In genomic region chr1:52718068-52718748, GRCm38 (mm10) we compare ENCODE assay signal across 12 mouse cellular contexts. TPM values are rescaled to one million over a fixed set of nuclear protein-coding genes. Genes with fewer than 3 reads are reported as not detected.
DNase-seq lines count a peak whose midpoint lies in the region; ATAC-seq lines count a peak whose summit lies in the region.
"Had no signal": no experiment of that assay in that cellular context is flagged by ENCODE, and none has a peak within 500 bp of the region (broad histone marks: within the 10 kb centered on the region; RNA-seq: fewer than 3 reads in every experiment).

No protein-coding gene starts in this region.

- no peak overlapping the region for H3K27ac ChIP-seq in hindbrain, embryonic 16.5 days (ENCODE audit: low read depth, low read length)
- no peak overlapping the region for H3K27ac ChIP-seq in hindbrain, embryonic 12.5 days
- H3K27ac ChIP-seq in forebrain, embryonic 16.5 days (ENCODE audit: low read length): no peak overlapping the region
- H3K27ac ChIP-seq in midbrain, embryonic 15.5 days: peak overlapping the region; percentile 36

- H3K27me3 ChIP-seq in hindbrain, embryonic 16.5 days (replicated peaks; ENCODE audit: control insufficient read depth, insufficient read depth, low read length): no peaks in the 10 kb centered on the region
- H3K27me3 ChIP-seq in hindbrain, embryonic 12.5 days: no peaks in the 10 kb centered on the region
- no peaks in the 10 kb centered on the region for H3K27me3 ChIP-seq in forebrain, embryonic 16.5 days (replicated peaks; ENCODE audit: control insufficient read depth, insufficient read depth, low read length)
- H3K27me3 ChIP-seq in midbrain, embryonic 15.5 days (replicated peaks): no peaks in the 10 kb centered on the region

- WGBS in hindbrain, embryonic 16.5 days: 54% methylated on average over 3 of the region's 3 CpGs
- 60% methylated on average over 3 of the region's 3 CpGs for WGBS in hindbrain, embryonic 12.5 days
- WGBS in forebrain, embryonic 16.5 days: 57% methylated on average over 3 of the region's 3 CpGs
- 44% methylated on average over 3 of the region's 3 CpGs for WGBS in midbrain, embryonic 15.5 days

- DNase-seq in embryo, embryonic 10.5 days (ENCODE audit: low spot score): peak; percentile 25
- no peak for DNase-seq in embryo, embryonic 10 days (ENCODE audit: low spot score)
- DNase-seq in urinary bladder, postnatal 10 days (ENCODE audit: low spot score): no peak
- no peak for DNase-seq in left cerebral cortex, adult 18-20 months (ENCODE audit: low spot score in 2 of 2)
- DNase-seq: cerebellum, adult 9-10 months; gastrocnemius, postnatal 14 days; kidney, postnatal 14 days had no signal

- peaks cover 12% of the 10 kb centered on the region for H3K4me1 ChIP-seq in hindbrain, embryonic 16.5 days (ENCODE audit: control insufficient read depth, insufficient read depth, low read depth, low read length)
- peaks cover 6% of the 10 kb centered on the region for H3K4me1 ChIP-seq in hindbrain, embryonic 12.5 days
- H3K4me1 ChIP-seq in forebrain, embryonic 16.5 days (replicated peaks; ENCODE audit: control insufficient read depth, insufficient read depth, low read length): peaks cover 13% of the 10 kb centered on the region
- peaks cover 10% of the 10 kb centered on the region; the same call in 1 of the 2 replicates for H3K4me1 ChIP-seq in midbrain, embryonic 15.5 days

- H3K4me2 ChIP-seq in hindbrain, embryonic 16.5 days (ENCODE audit: low read length): no peak overlapping the region
- no peak overlapping the region for H3K4me2 ChIP-seq in hindbrain, embryonic 12.5 days (replicated peaks)
- H3K4me2 ChIP-seq in forebrain, embryonic 16.5 days (ENCODE audit: low read length): no peak overlapping the region
- no peak overlapping the region for H3K4me2 ChIP-seq in midbrain, embryonic 15.5 days

- no peaks in the 10 kb centered on the region for H3K9me3 ChIP-seq in hindbrain, embryonic 16.5 days (ENCODE audit: control insufficient read depth, low read length)
- H3K9me3 ChIP-seq in hindbrain, embryonic 12.5 days (replicated peaks): no peaks in the 10 kb centered on the region
- H3K9me3 ChIP-seq in forebrain, embryonic 16.5 days (ENCODE audit: control insufficient read depth, low read length): no peaks in the 10 kb centered on the region
- H3K9me3 ChIP-seq in midbrain, embryonic 15.5 days: no peaks in the 10 kb centered on the region

- H3K4me3 ChIP-seq in hindbrain, embryonic 16.5 days (ENCODE audit: low read length): no peak overlapping the region
- H3K4me3 ChIP-seq in hindbrain, embryonic 12.5 days: no peak overlapping the region
- H3K4me3 ChIP-seq in forebrain, embryonic 16.5 days (replicated peaks; ENCODE audit: low read length): no peak overlapping the region
- no peak overlapping the region for H3K4me3 ChIP-seq in midbrain, embryonic 15.5 days

- H3K9ac ChIP-seq in hindbrain, embryonic 16.5 days (ENCODE audit: low read depth, low read length): no peak overlapping the region
- H3K9ac ChIP-seq in hindbrain, embryonic 12.5 days: no peak overlapping the region
- H3K9ac ChIP-seq in forebrain, embryonic 16.5 days (replicated peaks; ENCODE audit: low read depth, low read length): no peak overlapping the region
- H3K9ac ChIP-seq in midbrain, embryonic 15.5 days: no peak overlapping the region

- H3K36me3 ChIP-seq in hindbrain, embryonic 16.5 days (ENCODE audit: control insufficient read depth, insufficient read depth, low read length): no peaks in the 10 kb centered on the region
- no peaks in the 10 kb centered on the region for H3K36me3 ChIP-seq in hindbrain, embryonic 12.5 days
- H3K36me3 ChIP-seq in forebrain, embryonic 16.5 days (ENCODE audit: control insufficient read depth, insufficient read depth): no peaks in the 10 kb centered on the region
- no peaks in the 10 kb centered on the region for H3K36me3 ChIP-seq in midbrain, embryonic 15.5 days (replicated peaks)

- 0 out of 2 replicates have a peak, but pooled peaks have one; percentile 18 for ATAC-seq in hindbrain, embryonic 16.5 days
- no peak for ATAC-seq in hindbrain, embryonic 12.5 days (ENCODE audit: low FRiP score)
- ATAC-seq in forebrain, embryonic 16.5 days: peak; percentile 78
- ATAC-seq in midbrain, embryonic 15.5 days (replicated peaks): peak; percentile 74
- ATAC-seq: lung, postnatal 0 days had no signal

RNA-seq across cellular contexts. Expression of gene Mfsd6, which starts 9.1 kb away (rescaled TPM):
- polyA plus RNA-seq in hindbrain, embryonic 16.5 days (2015; fragmentation: Nextera tagmentation; extraction: Ambion mirVana): 11.7 and 12.6 TPM in 2 replicates
- 6.8 and 7.8 TPM in 2 replicates for polyA plus RNA-seq in hindbrain, embryonic 12.5 days (2016; fragmentation: Nextera tagmentation; extraction: Ambion mirVana)
- polyA plus RNA-seq in forebrain, embryonic 16.5 days (2015; fragmentation: Nextera tagmentation; extraction: Ambion mirVana): 7.7 and 8.3 TPM in 2 replicates
- 11.6 TPM in 2 replicates for polyA plus RNA-seq in midbrain, embryonic 15.5 days (2015; fragmentation: Nextera tagmentation; extraction: Ambion mirVana)
- 10 to 100 TPM; 83.3 to 84.2 TPM for total RNA-seq in left cerebral cortex, adult 18-20 months (2021)
